Mouse (Mus musculus) myocyte (in vitro differentiated cells): Measurements from ENCODE around the gene Prss12.

Source experiments
- CEBPB ChIP-seq: IDR thresholded peaks from 2 replicates; pipeline ENCODE4 v1.6.1; 2011; ENCODE audit warnings: mild to moderate bottlenecking, moderate library complexity; ENCODE audit not compliant: poor library complexity, insufficient read depth, severe bottlenecking
- MAX ChIP-seq: IDR thresholded peaks from one replicate; pipeline ENCODE4 v1.6.1; 2011; ENCODE audit warnings: low read depth, mild to moderate bottlenecking, control low read depth
- MYOD1 ChIP-seq, 3 experiments: IDR thresholded peaks; one replicate each; pipeline ENCODE4 v1.6.1; 2011; ENCODE audit warnings: control low read depth in 2 of 3, low read depth in 2 of 3, mild to moderate bottlenecking in 2 of 3, moderate library complexity in 1 of 3; ENCODE audit not compliant: insufficient read length in 2 of 3, control insufficient read depth in 1 of 3
- MYOG ChIP-seq, 3 experiments: IDR thresholded peaks; one replicate each; pipeline ENCODE4 v1.6.1; 2011; ENCODE audit warnings: control low read depth in 2 of 3, low read depth in 2 of 3, mild to moderate bottlenecking in 2 of 3; ENCODE audit not compliant: insufficient read length in 2 of 3, control insufficient read depth in 1 of 3, insufficient read depth in 1 of 3
- POLR2A ChIP-seq: IDR thresholded peaks from one replicate; pipeline ENCODE4 v1.6.1; 2011; ENCODE audit warnings: low read depth, mild to moderate bottlenecking, control low read depth, moderate library complexity; ENCODE audit not compliant: insufficient read length
- POLR2AphosphoS2 ChIP-seq: IDR thresholded peaks from one replicate; pipeline ENCODE4 v1.6.1; 2011; ENCODE audit warnings: low read depth, control low read depth; ENCODE audit not compliant: insufficient read length
- REST ChIP-seq: IDR thresholded peaks from one replicate; pipeline ENCODE4 v1.6.1; 2011; ENCODE audit warnings: mild to moderate bottlenecking, control low read depth, moderate library complexity; ENCODE audit not compliant: insufficient read depth, insufficient read length
- SRF ChIP-seq: IDR thresholded peaks from one replicate; pipeline ENCODE4 v1.6.1; 2011; ENCODE audit warnings: low read depth; ENCODE audit not compliant: control insufficient read depth, insufficient read length
- TCF12 ChIP-seq: IDR thresholded peaks from one replicate; pipeline ENCODE4 v1.6.1; 2011; ENCODE audit warnings: mild to moderate bottlenecking, control low read depth; ENCODE audit not compliant: poor library complexity, insufficient read depth, severe bottlenecking
- USF1 ChIP-seq: IDR thresholded peaks from one replicate; pipeline ENCODE4 v1.6.1; 2011; ENCODE audit warnings: low read depth, mild to moderate bottlenecking, control low read depth, moderate library complexity

DNA sequence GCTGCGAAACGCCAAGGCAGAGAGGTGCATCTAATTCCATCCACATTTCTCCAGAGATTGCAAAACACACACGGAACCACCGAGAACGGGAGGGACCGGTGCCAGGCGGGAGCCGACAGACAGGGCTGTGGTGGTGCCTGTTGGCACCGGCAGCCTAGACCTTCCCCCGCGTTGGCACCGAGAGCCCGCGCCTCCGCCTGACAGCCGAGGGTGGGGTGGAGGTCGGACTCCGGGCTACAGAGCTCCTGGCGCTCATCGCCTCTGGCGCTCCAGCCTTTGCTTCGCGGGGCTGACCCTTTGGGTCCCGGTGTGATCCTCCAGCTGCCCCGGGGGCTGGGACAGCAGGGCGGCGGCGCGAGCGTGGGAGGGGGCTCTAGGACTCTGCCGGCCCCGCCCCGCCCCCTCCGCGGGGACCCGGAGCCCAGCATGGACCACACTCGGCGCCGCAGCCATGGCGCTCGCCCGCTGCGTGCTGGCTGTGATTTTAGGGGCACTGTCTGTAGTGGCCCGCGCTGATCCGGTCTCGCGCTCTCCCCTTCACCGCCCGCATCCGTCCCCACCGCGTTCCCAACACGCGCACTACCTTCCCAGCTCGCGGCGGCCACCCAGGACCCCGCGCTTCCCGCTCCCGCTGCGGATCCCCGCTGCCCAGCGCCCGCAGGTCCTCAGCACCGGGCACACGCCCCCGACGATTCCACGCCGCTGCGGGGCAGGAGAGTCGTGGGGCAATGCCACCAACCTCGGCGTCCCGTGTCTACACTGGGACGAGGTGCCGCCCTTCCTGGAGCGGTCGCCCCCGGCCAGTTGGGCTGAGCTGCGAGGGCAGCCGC lies at the start of gene Prss12:
- TF ChIP-seq POLR2A = peak; percentile 23
- TF ChIP-seq SRF = no peak
- no peak for TF ChIP-seq MAX
- TF ChIP-seq POLR2AphosphoS2 = no peak
- no peak for TF ChIP-seq TCF12
- no peak for TF ChIP-seq USF1
- TF ChIP-seq MYOD1 (IDR thresholded peaks at IDR 0.05; ENCODE audit: control insufficient read depth in 1 of 3, insufficient read length in 2 of 3, low read depth in 2 of 3) = no peak
- TF ChIP-seq CEBPB = no peak
- TF ChIP-seq REST = no peak
- no peak for TF ChIP-seq MYOG (IDR thresholded peaks at IDR 0.05; ENCODE audit: control insufficient read depth in 1 of 3, insufficient read depth in 1 of 3, insufficient read length in 2 of 3, low read depth in 2 of 3)
